Mouse (Mus musculus): Measurements from ENCODE around the gene Rhbdf2. TPM values are rescaled to one million over a fixed set of nuclear protein-coding genes. Genes with fewer than 3 reads are reported as not detected.
"Not testable (repeated sequence)": the region's sequence is repeated elsewhere in the genome, so short reads cannot be mapped to it uniquely, and the experiment has no call there.

Gene Rhbdf2
- polyA plus RNA-seq, 1 experiment from 2014 or later, result 1.8 TPM

GRCm38 (mm10) chr11:116636607-116637006, 9.8 kb upstream of the Rhbdf2 start:
- not testable (repeated sequence) for H3K4me3 ChIP-seq
- WGBS, result 79% methylated on average over 8 of the region's 8 CpGs

GRCm38 (mm10) chr11:116632962-116633361, 6.1 kb upstream of the Rhbdf2 start:
- Histone ChIP-seq H3K4me1 (no peaks in the 10 kb centered on the region), H3K9me3 (no peaks in the 10 kb centered on the region), H3K27ac (replicated peaks) (no peak overlapping the region), H3K9ac (replicated peaks) (no peak overlapping the region), H3K4me3 (no peak overlapping the region), H3K4me2 (replicated peaks) (no peak overlapping the region), H3K36me3 (no peaks in the 10 kb centered on the region), H3K27me3 (0 out of 2 replicates have a peak, but pooled peaks cover 4% of the 10 kb centered on the region)
- ATAC-seq (ENCODE audit: low FRiP score, low read depth), result no peak
- 61% methylated on average over 10 of the region's 10 CpGs for WGBS

More at GRCm38 (mm10) chr11:116636607-116637006, 9.8 kb upstream of the Rhbdf2 start:
- not testable (repeated sequence) for ATAC-seq (ENCODE audit: low FRiP score, low read depth); H3K4me1 ChIP-seq; H3K9ac ChIP-seq (replicated peaks); H3K27me3 ChIP-seq; H3K27ac ChIP-seq (replicated peaks); H3K9me3 ChIP-seq; H3K4me2 ChIP-seq (replicated peaks); H3K36me3 ChIP-seq

GRCm38 (mm10) chr11:116630171-116630965, 3.5 kb upstream of the Rhbdf2 start:
- ATAC-seq (ENCODE audit: low FRiP score, low read depth), result no peak

GRCm38 (mm10) chr11:116629472-116629871, 2.7 kb upstream of the Rhbdf2 start:
- H3K27me3 ChIP-seq, result peaks cover 18% of the 10 kb centered on the region
- 85% methylated on average over 6 of the region's 6 CpGs for WGBS
- H3K4me3 ChIP-seq, result no peak overlapping the region

More at GRCm38 (mm10) chr11:116630171-116630965, 3.5 kb upstream of the Rhbdf2 start:
- Histone ChIP-seq H3K27ac (replicated peaks) (no peak overlapping the region), H3K27me3 (peaks cover 9% of the 10 kb centered on the region), H3K36me3 (no peaks in the 10 kb centered on the region), H3K9ac (replicated peaks) (no peak overlapping the region), H3K4me2 (replicated peaks) (no peak overlapping the region), H3K9me3 (no peaks in the 10 kb centered on the region), H3K4me3 (no peak overlapping the region), H3K4me1 (no peaks in the 10 kb centered on the region)
- 58% methylated on average over 12 of the region's 12 CpGs for WGBS

GRCm38 (mm10) chr11:116628712-116629111, 1.9 kb upstream of the Rhbdf2 start:
- Histone ChIP-seq H3K36me3 (no peaks in the 10 kb centered on the region), H3K9me3 (no peaks in the 10 kb centered on the region), H3K27me3 (peaks cover 26% of the 10 kb centered on the region), H3K4me2 (replicated peaks) (no peak overlapping the region), H3K27ac (replicated peaks) (no peak overlapping the region), H3K4me3 (no peak overlapping the region), H3K4me1 (peaks cover 8% of the 10 kb centered on the region), H3K9ac (replicated peaks) (no peak overlapping the region)
- WGBS, result 61% methylated on average over 9 of the region's 9 CpGs
- ATAC-seq (ENCODE audit: low FRiP score, low read depth), result peak; percentile 63; the same call in 1 of the 2 replicates

More at GRCm38 (mm10) chr11:116629472-116629871, 2.7 kb upstream of the Rhbdf2 start:
- H3K4me2 ChIP-seq (replicated peaks), result no peak overlapping the region
- H3K27ac ChIP-seq (replicated peaks), result no peak overlapping the region
- no peaks in the 10 kb centered on the region for H3K36me3 ChIP-seq
- no peak for ATAC-seq (ENCODE audit: low FRiP score, low read depth)
- peaks cover under 1% of the 10 kb centered on the region; the same call in 1 of the 2 replicates for H3K4me1 ChIP-seq
- no peaks in the 10 kb centered on the region for H3K9me3 ChIP-seq
- H3K9ac ChIP-seq (replicated peaks), result no peak overlapping the region

- no peak for ATAC-seq (ENCODE audit: low FRiP score, low read depth)
- WGBS, result 36% methylated on average over 10 of the region's 10 CpGs
- no peaks in the 10 kb centered on the region for H3K36me3 ChIP-seq
- no peak overlapping the region for H3K9ac ChIP-seq (replicated peaks)
- no peak overlapping the region for H3K27ac ChIP-seq (replicated peaks)
- no peak overlapping the region for H3K4me2 ChIP-seq (replicated peaks)
- H3K4me1 ChIP-seq, result peaks cover 12% of the 10 kb centered on the region
- H3K27me3 ChIP-seq, result peaks cover 39% of the 10 kb centered on the region
- H3K4me3 ChIP-seq, result no peak overlapping the region
- no peaks in the 10 kb centered on the region for H3K9me3 ChIP-seq
These were observed 527 bp upstream of the Rhbdf2 start for GRCm38 (mm10) chr11:116627072-116628020.

- no peak overlapping the region for H3K4me3 ChIP-seq
These were observed 1.5 kb downstream of the Rhbdf2 start for GRCm38 (mm10) chr11:116625081-116626000.

GRCm38 (mm10) chr11:116624131-116624832, 2.5 kb downstream of the Rhbdf2 start:
- H3K27ac ChIP-seq (replicated peaks), result no peak overlapping the region
- peak overlapping the region; percentile 54 for H3K4me3 ChIP-seq
- H3K36me3 ChIP-seq, result no peaks in the 10 kb centered on the region
- peak overlapping the region; percentile 57 for H3K9ac ChIP-seq (replicated peaks)
- ATAC-seq (ENCODE audit: low FRiP score, low read depth), result no peak
- H3K9me3 ChIP-seq, result no peaks in the 10 kb centered on the region
- H3K4me1 ChIP-seq, result peaks cover 25% of the 10 kb centered on the region
- WGBS, result 11% methylated on average over 42 of the region's 42 CpGs
- H3K4me2 ChIP-seq (replicated peaks), result peak overlapping the region; percentile 78
- peaks cover 51% of the 10 kb centered on the region for H3K27me3 ChIP-seq

More at GRCm38 (mm10) chr11:116625081-116626000, 1.5 kb downstream of the Rhbdf2 start:
- ATAC-seq (ENCODE audit: low FRiP score, low read depth), result no peak
- Histone ChIP-seq H3K4me1 (peaks cover 21% of the 10 kb centered on the region), H3K27me3 (peaks cover 54% of the 10 kb centered on the region), H3K36me3 (no peaks in the 10 kb centered on the region), H3K27ac (replicated peaks) (no peak overlapping the region), H3K9me3 (no peaks in the 10 kb centered on the region), H3K9ac (replicated peaks) (no peak overlapping the region), H3K4me2 (replicated peaks) (no peak overlapping the region)
- WGBS, result 77% methylated on average over 17 of the region's 17 CpGs

- Histone ChIP-seq H3K9ac (replicated peaks) (peak overlapping the region; percentile 57), H3K36me3 (no peaks in the 10 kb centered on the region), H3K4me2 (replicated peaks) (peak overlapping the region; percentile 78), H3K4me3 (peak overlapping the region; percentile 54), H3K4me1 (peaks cover 25% of the 10 kb centered on the region), H3K27me3 (peaks cover 50% of the 10 kb centered on the region), H3K9me3 (no peaks in the 10 kb centered on the region), H3K27ac (replicated peaks) (no peak overlapping the region)
- 5% methylated on average over 40 of the region's 40 CpGs for WGBS
- ATAC-seq (ENCODE audit: low FRiP score, low read depth), result no peak
These were observed 3.3 kb downstream of the Rhbdf2 start for GRCm38 (mm10) chr11:116623281-116624124.

GRCm38 (mm10) chr11:116621258-116621704, 5.5 kb downstream of the Rhbdf2 start:
- peaks cover 47% of the 10 kb centered on the region for H3K27me3 ChIP-seq
- no peak overlapping the region for H3K4me2 ChIP-seq (replicated peaks)
- no peaks in the 10 kb centered on the region for H3K9me3 ChIP-seq
- no peak overlapping the region for H3K4me3 ChIP-seq
- H3K4me1 ChIP-seq, result peaks cover 25% of the 10 kb centered on the region
- no peak for ATAC-seq (ENCODE audit: low FRiP score, low read depth)
- 69% methylated on average over 6 of the region's 6 CpGs for WGBS
- no peak overlapping the region for H3K27ac ChIP-seq (replicated peaks)
- no peaks in the 10 kb centered on the region for H3K36me3 ChIP-seq
- no peak overlapping the region for H3K9ac ChIP-seq (replicated peaks)

Measured in midbrain, embryonic 12.5 days (tissue).